Mouse (Mus musculus): ENCODE data around the gene Crybg2.

DNA sequence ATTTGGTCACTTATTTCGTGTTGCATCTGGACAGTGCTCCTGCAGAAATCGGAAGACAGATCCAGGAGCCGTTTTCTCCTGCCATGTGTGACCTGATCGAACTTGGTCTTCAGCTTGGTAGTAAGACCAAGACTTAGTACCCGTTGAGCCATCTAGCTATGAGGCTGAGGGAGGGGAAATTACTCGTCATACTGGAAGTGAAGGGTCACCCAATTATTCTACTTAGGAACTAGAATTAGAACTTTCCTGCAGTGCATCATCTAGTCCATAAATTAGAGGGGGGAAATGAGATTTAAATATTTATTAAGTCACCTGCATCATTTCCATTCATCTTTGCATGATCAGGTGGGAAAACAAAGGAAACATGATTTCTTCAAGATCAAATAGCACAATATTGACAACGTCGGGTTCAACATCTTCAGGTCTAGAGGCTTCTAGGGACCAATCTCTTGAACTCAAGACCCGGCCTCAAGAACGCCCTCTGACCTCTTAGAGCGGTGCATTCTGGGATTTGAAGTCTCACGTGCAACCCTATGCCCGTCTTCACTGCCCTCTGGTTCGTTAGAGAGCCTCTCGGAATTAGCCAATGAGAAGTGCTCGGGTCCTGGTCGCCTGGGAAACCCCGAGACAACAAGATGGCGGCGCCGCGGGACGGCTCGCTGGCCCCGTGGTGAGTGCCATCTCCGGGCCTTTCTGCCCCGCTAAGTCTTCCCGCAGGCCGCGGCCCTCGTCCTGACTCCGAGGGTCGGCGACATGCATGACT is 41.5 kb downstream of the Crybg2 start, which contains the start of gene Ubxn11:
- TF ChIP-seq CTCF (IDR thresholded peaks at IDR 0.05; ENCODE audit: extremely low read depth, insufficient read depth, low read length) (no peak), POLR2A (IDR thresholded peaks at IDR 0.05; ENCODE audit: extremely low read depth, insufficient read depth, low read length) (no peak)

All from cortical plate, adult 2 months (tissue).